Mouse (Mus musculus) cerebellum, adult (tissue): ENCODE data around the gene 2610008E11Rik.
"Not testable (repeated sequence)": the region's sequence is repeated elsewhere in the genome, so short reads cannot be mapped to it uniquely, and the experiment has no call there.

ENCODE experiments used
- ATAC-seq: cut with Nextera tagmentation; 2 replicates; pipeline ENCODE4 v1.9.2; 2017; ENCODE audit warnings: mild to moderate bottlenecking, moderate library complexity, mixed read lengths; ENCODE audit not compliant: insufficient number of reproducible peaks, low FRiP score, low TSS enrichment

2610008E11Rik gene

DNA sequence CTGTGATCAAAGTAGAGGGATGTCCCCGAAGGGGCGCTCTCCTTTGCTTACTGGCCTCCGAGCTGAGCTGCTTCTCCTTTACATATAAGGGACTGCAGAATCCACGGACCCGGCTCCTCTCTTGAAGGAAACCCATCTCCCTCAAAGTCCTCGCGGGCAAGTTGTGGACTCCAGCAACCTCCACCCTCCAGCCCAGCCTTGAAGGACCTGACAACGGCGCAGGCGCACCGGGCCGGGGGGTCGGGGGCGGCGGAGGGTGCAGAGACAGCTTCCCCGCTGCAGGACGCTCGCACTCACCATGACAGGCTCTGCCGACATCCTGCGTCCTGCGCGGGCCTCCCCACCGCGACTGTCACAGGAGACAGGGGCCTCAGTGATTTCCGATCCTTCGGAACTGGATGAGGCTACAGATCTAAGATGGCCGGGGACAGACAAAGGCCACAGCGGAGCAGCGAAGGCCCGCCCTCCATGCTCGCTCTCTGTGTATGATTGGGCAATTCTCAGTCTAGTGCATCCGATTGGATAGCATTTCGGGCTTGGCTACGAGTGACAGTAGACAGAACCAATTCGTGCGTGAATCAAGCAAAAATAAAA, at the start of gene 2610008E11Rik:
TSS of gene 2610008E11Rik (minus strand) at position 440 of the 594 bp plus-strand sequence.
- peak; percentile 100 for ATAC-seq

DNA sequence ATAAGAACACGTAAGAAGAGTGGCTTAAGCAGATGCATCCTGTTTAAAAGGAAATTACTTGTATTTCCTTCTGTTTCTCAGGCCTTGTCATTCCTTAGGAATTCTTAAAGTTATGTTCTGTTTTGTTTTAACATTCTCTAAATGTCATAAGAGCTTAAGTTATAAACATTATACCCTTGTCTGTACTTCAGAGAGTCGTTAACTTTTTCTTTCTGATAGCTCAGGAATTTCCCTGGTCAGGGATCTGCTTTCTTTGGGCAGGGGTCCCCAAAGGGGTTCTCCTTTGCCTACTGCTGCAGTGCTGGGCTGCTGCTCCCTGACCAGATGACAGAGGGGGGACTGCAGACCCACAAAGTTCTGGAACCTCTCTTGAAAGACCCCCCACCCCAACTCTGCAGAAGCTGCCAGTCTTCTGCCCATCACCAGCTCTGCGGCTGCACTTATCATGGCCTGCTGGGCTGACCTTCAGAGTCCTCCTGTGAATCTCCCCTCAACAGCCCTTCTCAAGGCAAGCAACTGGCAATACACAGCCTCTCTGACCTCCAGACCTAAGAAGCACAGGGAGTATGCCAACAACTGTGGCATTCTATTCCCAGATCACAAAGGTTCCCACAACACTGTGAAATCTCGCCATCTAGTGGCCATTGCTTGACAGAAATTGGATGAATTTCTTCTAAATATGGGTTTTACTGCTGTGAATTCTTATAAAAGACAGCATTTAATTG, 18.9 kb upstream of the 2610008E11Rik start:
- ATAC-seq: peak; percentile 80; the same call in 1 of the 2 replicates

DNA sequence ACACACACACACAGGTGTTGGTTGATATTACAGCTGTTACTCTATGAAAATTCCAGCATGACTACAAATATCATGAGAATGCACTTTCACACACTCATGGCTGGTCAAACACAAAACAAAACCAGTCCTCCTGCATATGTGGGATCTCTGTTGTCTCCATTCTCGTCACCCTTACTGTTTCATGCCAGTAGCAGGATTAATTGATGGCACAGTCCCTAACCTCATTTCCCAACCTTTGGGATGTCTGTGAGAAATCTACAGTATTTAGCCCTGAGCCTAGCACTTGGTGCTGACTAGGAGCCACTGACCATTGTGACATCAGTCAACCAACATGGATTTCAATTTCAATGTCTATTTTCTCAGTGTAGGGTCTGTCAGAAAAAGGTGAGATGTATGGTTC, 17.7 kb upstream of the 2610008E11Rik start:
- ATAC-seq: no peak

DNA sequence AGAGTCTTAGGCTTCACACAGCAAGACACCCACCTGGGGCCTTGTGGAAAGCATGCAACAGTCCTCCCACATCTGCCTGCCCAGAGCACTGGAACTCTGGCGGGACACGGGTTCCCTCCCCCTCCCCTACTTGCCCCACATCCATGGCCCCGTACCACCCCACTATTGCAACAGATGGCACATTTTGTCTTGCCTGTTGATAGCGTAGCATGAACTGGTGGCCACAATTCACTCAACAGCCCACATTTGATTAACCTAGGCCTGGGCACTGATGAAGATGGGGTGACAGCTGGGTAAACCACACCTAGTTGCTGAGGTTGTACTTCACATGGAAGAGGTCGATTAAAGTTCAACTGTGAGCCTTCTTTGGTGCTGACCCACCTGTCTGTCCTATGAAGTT, 13.1 kb upstream of the 2610008E11Rik start:
- no peak for ATAC-seq

DNA sequence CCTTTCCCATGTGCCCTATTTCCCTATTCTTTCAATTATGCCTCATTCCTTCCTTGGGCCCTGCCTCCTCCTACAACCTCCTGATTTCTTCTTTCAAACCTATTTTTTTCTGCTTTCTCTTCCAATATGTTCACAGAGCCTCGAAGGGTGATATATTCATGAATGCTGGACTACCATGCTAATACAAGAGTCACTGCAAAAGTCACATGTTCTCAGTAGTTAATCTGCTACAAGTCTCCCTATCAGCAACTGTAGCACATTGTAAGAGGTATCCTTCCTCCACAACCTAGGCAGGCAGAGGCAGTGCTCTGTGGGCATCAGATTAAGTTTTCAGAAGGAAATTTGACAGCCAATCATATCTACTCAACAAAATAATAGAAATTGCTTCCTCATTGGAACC, 11.8 kb upstream of the 2610008E11Rik start:
- no peak for ATAC-seq

DNA sequence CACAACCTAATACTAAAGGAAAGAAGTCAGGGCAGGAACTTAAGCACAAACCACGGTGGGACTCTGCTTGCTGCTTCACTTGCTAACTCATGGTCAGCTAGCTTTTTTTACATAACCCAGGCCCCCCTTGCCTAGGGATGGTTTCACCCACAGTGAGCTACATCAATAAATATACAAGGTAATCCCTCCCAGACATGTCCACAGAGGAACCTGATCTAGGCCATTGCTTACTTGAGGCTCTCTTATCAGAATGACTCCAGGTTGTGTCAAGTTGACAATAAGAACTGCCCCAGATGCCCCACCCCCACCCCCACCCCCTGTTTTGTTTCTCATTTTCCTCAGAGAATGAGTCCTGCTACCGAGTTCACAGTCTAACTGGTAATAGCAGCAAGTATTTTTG, 10.1 kb upstream of the 2610008E11Rik start:
- ATAC-seq: no peak

DNA sequence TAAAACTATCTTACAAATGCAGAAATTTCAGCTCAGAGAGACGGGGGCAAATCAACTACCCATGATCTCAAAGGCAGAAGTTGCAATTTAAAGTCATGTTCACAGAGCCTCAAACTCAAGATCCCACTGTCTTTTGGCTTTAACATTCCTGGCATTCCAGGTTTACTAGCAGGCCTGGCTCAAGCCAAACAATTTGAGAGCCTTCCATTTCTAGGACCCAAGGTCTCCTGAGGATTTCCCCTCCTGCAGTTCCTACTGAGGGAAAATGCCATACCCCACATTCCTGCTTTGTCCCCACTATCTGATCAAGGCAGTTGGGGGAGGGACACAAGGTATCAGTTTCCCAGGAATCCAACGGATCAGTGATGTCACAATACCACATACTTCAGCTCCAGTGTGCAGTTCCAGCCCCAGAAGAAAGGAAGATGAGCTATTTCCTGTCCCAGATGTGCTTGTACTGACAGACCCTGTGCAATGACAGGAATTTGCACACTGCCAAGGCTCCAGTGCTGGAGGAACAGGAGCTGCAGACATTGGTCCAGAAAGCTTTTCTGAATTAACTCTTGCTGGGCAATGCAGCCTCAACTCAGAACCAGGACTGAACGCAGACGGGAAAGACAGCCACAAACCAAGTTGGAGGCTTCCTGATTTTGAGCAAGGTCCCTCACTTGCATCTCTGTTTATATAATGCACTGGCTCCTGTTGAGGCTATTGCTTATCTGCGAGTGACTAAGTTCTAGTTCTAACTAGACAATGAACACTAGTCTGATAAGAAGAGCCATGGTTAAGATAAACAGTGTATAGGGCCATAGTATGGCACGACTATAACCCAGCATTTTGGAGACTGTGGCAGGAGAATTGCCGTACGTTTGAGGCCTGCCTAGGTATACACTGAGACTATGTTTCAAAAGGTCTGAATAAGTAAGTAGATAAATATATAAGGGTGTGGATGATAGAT, 9.2 kb upstream of the 2610008E11Rik start:
- ATAC-seq: no peak

DNA sequence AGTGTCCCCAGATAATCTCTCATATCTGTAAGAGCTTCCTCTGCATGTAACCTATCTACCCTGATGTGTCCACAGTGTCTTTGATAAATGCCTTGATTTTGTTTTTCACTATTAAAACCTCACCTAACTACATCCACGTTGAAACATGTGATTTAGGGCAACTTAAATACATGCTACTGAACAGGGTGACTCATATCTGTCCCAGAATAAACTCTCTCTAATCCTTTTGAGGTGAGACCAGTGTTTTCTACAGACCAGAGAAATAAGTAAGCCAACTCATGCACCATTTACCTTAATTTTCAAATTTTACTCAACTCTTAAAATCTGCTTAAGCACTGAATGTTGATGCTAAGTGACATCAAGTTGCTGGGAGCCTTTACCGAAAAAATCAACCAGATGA, 694 bp downstream of the 2610008E11Rik start:
- ATAC-seq: no peak

DNA sequence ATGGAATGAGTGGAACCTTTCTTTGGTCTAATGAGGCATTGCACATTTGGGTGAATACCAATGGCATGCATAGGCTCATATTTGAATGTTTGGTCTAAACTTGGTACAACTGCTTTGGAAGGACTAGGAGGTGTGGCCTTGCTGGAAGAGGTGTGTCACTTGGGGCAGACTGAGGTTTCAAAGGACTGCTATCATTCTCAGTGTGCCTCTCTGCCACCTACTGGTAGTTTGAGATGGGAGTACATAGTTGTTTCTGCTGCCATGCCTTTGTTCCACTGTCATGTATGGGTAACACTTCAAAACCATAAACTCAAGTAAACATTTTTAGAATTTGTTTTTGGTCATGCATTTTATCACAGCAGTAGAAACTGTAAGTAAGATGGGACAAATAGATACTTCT, 5.7 kb downstream of the 2610008E11Rik start:
- ATAC-seq: no peak

DNA sequence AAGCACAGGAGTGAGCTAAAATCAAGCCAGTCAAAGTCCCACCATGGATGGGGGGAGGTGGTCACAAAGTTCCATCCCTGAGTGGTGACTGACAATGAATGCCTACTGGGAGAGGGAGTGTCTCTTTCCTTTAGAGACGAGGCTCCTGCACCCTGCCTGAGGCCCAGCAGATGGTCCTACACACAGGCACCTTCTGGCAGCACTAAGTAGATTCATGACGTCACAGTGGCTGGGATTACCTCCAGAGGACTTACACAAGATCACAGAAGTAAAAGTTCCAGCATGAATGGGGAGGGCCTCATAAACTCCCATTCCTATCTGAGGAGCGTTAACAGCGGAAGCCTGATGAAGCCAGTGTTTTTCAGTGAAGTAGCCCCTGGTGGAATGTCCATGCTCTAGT, 8.4 kb downstream of the 2610008E11Rik start:
- ATAC-seq: no peak

DNA sequence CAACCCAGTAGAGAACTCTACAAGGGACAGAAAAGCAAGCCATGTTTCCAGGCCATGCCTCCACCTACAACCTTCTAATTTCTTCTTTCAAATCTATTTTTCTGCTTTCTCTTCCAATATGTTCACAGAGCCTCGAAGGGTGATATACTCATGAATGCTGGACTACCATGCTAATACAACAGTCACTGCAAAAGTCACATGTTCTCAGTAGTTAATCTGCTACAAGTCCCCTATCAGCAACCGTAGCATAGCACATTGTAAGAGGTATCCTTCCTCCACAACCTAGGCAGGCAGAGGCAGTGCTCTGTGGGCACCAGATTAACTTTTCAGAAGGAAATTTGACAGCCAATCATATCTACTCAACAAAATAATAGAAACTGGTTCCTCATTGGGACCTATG, 10.8 kb downstream of the 2610008E11Rik start:
- ATAC-seq: no peak

DNA sequence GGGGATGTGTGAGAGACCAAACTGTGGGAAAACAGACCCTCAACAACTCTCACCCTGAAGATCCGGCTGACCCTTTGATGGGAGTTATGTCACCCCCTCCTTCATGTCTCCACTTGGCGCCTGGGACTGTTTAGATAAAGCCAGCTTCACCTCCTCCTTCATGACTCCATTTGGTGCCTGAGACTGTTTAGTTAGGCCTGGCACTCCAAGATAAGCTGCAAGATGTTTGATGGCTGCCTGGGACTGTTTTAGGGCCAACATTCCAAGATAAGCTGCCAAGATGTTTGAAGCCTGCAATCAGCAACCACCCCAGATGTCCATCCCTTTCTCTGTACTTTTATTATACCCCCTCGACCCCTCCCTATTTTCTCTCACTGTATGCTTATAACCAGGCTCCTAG, 40.0 kb downstream of the 2610008E11Rik start:
- ATAC-seq: not testable (repeated sequence)

DNA sequence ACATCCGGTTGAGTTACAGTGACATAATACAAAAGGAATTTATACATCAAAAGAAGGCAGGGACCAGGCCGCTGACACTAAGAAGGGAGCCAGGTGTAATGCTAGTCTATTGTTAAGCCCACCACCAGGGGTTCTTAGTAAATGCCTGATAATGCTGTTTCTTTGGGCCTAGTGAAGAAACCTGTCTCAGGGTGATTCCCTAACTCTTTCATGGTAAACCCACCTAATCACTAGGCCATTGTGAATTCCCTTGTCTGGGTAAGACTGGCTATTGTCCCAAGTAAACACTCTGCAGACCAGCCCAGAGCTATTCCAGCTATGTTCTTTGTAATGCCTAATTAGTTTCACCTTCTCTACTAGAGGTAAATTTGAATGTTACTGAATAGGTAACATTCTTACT, 54.9 kb downstream of the 2610008E11Rik start:
- ATAC-seq: not testable (repeated sequence)

DNA sequence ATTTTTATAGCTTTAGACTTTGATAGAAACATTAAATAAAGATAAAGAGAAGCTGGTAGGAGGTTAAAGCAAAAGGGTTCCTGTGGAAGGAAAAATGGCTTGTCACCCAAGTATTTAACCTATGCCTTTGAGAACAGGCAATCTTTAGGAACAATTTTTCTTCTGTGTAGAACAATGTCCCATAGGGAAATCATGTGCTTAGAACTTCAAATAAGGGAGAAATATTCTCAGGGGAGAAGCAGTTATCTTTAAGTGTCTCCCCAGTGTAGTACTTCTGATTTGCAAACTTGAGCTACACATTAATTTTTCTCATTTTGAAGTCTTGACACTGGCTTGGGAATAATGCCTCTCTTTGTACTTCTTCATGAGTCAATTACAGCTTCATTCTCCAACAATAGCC, 69.0 kb downstream of the 2610008E11Rik start, which contains the start of gene Olfr57:
TSS of gene Olfr57 (plus strand) at position 301 of the 400 bp plus-strand sequence.
- ATAC-seq: no peak
